Mouse (Mus musculus) erythroblast, embryonic 14.5 days (primary cell): ENCODE measurements around the gene Rnase2a. TPM values are rescaled to one million over a fixed set of nuclear protein-coding genes. Genes with fewer than 3 reads are reported as not detected.
"Not testable (repeated sequence)": the region's sequence is repeated elsewhere in the genome, so short reads cannot be mapped to it uniquely, and the experiment has no call there.

Source experiments
- H3K27me3 ChIP-seq: 2 replicates; pipeline ENCODE4 v1.6.1; 2012; ENCODE audit warnings: inconsistent platforms; ENCODE audit not compliant: control insufficient read depth
- H3K36me3 ChIP-seq: 2 replicates; pipeline ENCODE4 v1.6.1; 2012; ENCODE audit warnings: mild to moderate bottlenecking, inconsistent platforms; ENCODE audit not compliant: control insufficient read depth
- H3K4me1 ChIP-seq: 2 replicates; pipeline ENCODE4 v1.6.1; 2012; ENCODE audit warnings: inconsistent platforms; ENCODE audit not compliant: control insufficient read depth
- H3K4me3 ChIP-seq: replicated peaks from 2 replicates; pipeline ENCODE3; 2012; ENCODE audit warnings: moderate library complexity, mild to moderate bottlenecking, inconsistent platforms
- H3K9me3 ChIP-seq: 2 replicates; pipeline ENCODE4 v1.6.1; 2012; ENCODE audit warnings: low read length, inconsistent platforms, mixed read lengths; ENCODE audit not compliant: control insufficient read depth
- GATA1 ChIP-seq: IDR thresholded peaks from 2 replicates; pipeline ENCODE4 v1.6.1; 2012; ENCODE audit warnings: low read length, inconsistent platforms, mixed read lengths
- TAL1 ChIP-seq: IDR thresholded peaks from 3 replicates; pipeline ENCODE4 v1.6.1; 2012; ENCODE audit warnings: low read length, inconsistent platforms, mixed read lengths
- polyA plus RNA-seq: library from polyadenylated mRNA; stranded (reverse); fragments of >175 nt; gene quantifications from 2 replicates; pipeline ENCODE4 v1.2.3, GENCODE M21; 2012

The Rnase2a gene
- polyA plus RNA-seq, 1 experiment: not detected

DNA sequence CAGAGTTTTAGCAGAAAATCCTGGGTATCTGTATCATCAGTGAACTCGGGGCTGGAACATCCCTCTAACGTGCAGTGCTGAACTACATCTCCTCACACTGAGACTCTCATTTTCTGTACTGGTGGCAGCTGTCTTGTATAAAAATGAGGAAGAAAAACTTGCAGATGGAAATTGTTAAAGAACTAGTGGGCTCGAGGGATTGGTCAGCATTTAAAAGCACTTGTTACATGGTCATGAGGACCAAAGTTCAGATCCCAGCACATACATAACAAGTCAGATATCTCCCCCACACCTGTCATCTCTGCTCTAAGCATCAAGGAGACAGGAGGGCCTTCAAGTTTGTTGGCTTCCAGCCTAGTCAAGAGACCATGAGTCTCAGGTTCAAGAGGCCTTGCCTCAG is 5.6 kb downstream of the Rnase2a start:
- Histone ChIP-seq H3K9me3 (no peaks in the 10 kb centered on the region), H3K4me3 (no peak overlapping the region), H3K36me3 (no peaks in the 10 kb centered on the region), H3K27me3 (no peaks in the 10 kb centered on the region), H3K4me1 (no peaks in the 10 kb centered on the region)
- no peak for TF ChIP-seq TAL1
- TF ChIP-seq GATA1: no peak

DNA sequence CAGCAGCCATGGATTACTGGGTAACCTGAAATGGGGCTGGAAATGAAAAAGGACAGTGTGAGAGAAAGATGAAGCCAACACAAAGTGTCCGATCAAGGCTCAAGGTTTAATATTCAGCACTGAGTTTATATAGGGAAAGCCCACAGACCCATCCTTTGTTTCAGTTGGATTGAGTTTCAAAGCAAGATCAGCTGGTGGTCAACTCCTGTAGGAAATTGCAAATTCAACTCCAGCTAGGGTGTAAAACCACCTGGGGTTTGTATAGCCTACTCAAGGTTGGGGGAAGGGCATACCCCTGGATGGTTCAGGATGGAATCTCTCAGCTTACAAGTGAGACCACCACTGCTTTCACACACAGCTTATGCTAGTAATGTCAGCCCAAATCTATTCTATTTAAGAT is 8.2 kb downstream of the Rnase2a start:
- Histone ChIP-seq H3K36me3 (no peaks in the 10 kb centered on the region), H3K9me3 (no peaks in the 10 kb centered on the region), H3K4me3 (no peak overlapping the region), H3K27me3 (no peaks in the 10 kb centered on the region), H3K4me1 (no peaks in the 10 kb centered on the region)
- no peak for TF ChIP-seq TAL1
- no peak for TF ChIP-seq GATA1

- H3K4me3 ChIP-seq: no peak overlapping the region
- TF ChIP-seq TAL1: no peak
- H3K4me1 ChIP-seq: no peaks in the 10 kb centered on the region
- H3K9me3 ChIP-seq: no peaks in the 10 kb centered on the region
- no peaks in the 10 kb centered on the region for H3K27me3 ChIP-seq
- no peaks in the 10 kb centered on the region for H3K36me3 ChIP-seq
Observed at GRCm38 (mm10) chr14:51240899-51241298, 15.0 kb downstream of the Rnase2a start.

DNA sequence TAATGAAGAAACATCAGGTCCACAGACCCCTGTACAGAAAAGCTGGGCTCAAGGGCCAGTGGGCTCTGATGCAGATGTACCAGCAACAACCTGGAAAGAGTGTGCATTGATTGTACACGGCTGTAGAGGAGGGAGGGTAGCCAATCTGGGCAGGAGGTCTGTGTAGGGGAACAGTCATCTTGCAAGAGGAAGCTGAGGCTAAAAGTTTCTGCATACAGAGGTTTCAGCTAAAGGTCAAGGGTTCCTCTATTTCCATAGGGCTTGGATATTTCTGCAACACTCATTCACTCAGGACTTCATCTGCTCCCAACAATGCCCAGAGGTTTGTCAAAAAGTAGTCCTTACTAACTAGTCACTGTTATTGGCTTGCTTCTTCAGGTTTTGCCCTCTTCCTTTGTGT is 18.4 kb downstream of the Rnase2a start:
- H3K4me1 ChIP-seq, H3K27me3 ChIP-seq, H3K9me3 ChIP-seq, H3K4me3 ChIP-seq, H3K36me3 ChIP-seq: not testable (repeated sequence)

GRCm38 (mm10) chr14:51229657-51230056 is 26.3 kb downstream of the Rnase2a start:
- not testable (repeated sequence) for H3K4me3 ChIP-seq, H3K36me3 ChIP-seq, H3K9me3 ChIP-seq, H3K27me3 ChIP-seq
- H3K4me1 ChIP-seq: peaks cover 18% of the 10 kb centered on the region

GRCm38 (mm10) chr14:51220075-51220474 is 35.8 kb downstream of the Rnase2a start:
- H3K27me3 ChIP-seq, H3K4me1 ChIP-seq, H3K36me3 ChIP-seq, H3K9me3 ChIP-seq, H3K4me3 ChIP-seq: not testable (repeated sequence)

Other genes with a start within 250 kb of the Rnase2a start
- not detected in 2 replicates for gene Rnase10, start 248.4 kb downstream of the Rnase2a start, polyA plus RNA-seq
- gene Rnase9, start 214.2 kb downstream of the Rnase2a start, polyA plus RNA-seq: not detected in 2 replicates
- not detected in 2 replicates for gene Rnase11, start 205.9 kb downstream of the Rnase2a start, polyA plus RNA-seq
- gene Rnase12, start 198.5 kb downstream of the Rnase2a start, polyA plus RNA-seq: not detected in 2 replicates
- not detected in 2 replicates for gene Olfr750, start 181.7 kb downstream of the Rnase2a start, polyA plus RNA-seq
- 0.03 TPM in 1 of 2 replicates, not detected in the other for gene Rnase4, start 165.0 kb downstream of the Rnase2a start, polyA plus RNA-seq
- not detected in 2 replicates for gene Ang, start 165.0 kb downstream of the Rnase2a start, polyA plus RNA-seq
- not detected in 2 replicates for gene Eddm3b, start 141.7 kb downstream of the Rnase2a start, polyA plus RNA-seq
- 0.09 and 0.10 TPM in 2 replicates for gene Rnase6, start 132.2 kb downstream of the Rnase2a start, polyA plus RNA-seq
- gene Rnase1, start 109.3 kb downstream of the Rnase2a start, polyA plus RNA-seq: not detected in 2 replicates
- not detected in 2 replicates for gene Rnase2b, start 93.9 kb downstream of the Rnase2a start, polyA plus RNA-seq
- gene Ang2, start 57.0 kb downstream of the Rnase2a start, polyA plus RNA-seq: not detected in 2 replicates
- gene Ear14, start 52.7 kb downstream of the Rnase2a start, polyA plus RNA-seq: not detected in 2 replicates
- not detected in 2 replicates for gene Gm7247, start 105.6 kb upstream of the Rnase2a start, polyA plus RNA-seq
- gene Vmn2r88, start 154.7 kb upstream of the Rnase2a start, polyA plus RNA-seq: not detected in 2 replicates
- not detected in 2 replicates for gene Vmn2r89, start 195.7 kb upstream of the Rnase2a start, polyA plus RNA-seq